8 mouse cellular contexts compared by ENCODE assay signal in the genomic region with DNA sequence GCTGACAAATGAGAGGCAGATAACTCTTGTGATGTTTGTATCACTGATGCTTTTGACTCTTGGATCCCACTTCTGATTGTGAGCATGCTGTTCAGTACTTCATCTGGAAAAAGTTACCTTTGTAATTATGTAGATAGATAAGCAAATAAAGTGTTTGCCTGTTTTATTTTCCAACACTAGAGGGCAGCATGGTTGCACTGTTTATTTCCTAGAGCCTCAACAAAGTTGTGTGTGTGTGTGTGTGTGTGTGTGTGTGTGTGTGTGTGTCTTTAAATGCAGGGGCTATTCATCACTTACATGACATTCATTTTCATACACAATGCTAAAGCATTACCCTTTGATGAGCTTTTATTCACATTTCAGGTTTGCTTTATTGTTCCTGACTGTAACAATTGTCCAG.
DNase-seq lines count a peak whose midpoint lies in the region; ATAC-seq and TF ChIP-seq lines count a peak whose summit lies in the region.

No protein-coding gene starts in this region.

- H3K27ac ChIP-seq in stomach, postnatal 0 days (replicated peaks) = no peak overlapping the region

- H3K4me2 ChIP-seq in stomach, postnatal 0 days (replicated peaks; ENCODE audit: low read depth) = no peak overlapping the region

- no peaks in the 10 kb centered on the region for H3K27me3 ChIP-seq in stomach, postnatal 0 days (ENCODE audit: control insufficient read depth, insufficient read depth, low read length)

- H3K36me3 ChIP-seq in stomach, postnatal 0 days (ENCODE audit: control insufficient read depth, insufficient read depth, low read length) = no peaks in the 10 kb centered on the region

- peak; percentile 28; the same call in 1 of the 2 replicates for TF ChIP-seq CTCF in lung, adult 2 months (IDR thresholded peaks at IDR 0.05; ENCODE audit: insufficient read depth, low read length)
- TF ChIP-seq CTCF in stomach, postnatal 0 days (IDR thresholded peaks at IDR 0.05; ENCODE audit: low read depth) = peak; percentile 89

- no peaks in the 10 kb centered on the region for H3K9me3 ChIP-seq in stomach, postnatal 0 days (ENCODE audit: control insufficient read depth, low read length)

- intact Hi-C loops in heart, postnatal 25 days (cut with DNase I) = loop anchor here (2.0 kb wide), 1 partner anchor 430 kb away; no protein-coding TSS in a partner anchor

- peak; percentile 19 for DNase-seq in heart, adult 8-10 months (ENCODE audit: low spot score)
- DNase-seq in heart, postnatal 25 days (ENCODE audit: low spot score) = no peak
- peak; percentile 25 to 51 for DNase-seq in right cerebral cortex, adult 2 months (ENCODE audit: low spot score in 2 of 2)
- DNase-seq in right cerebral cortex, postnatal 14 days = no peak
- DNase-seq in cerebellum, postnatal 25 days = peak; percentile 17 to 47
- DNase-seq in lung, adult 2 months = no peak
- no peak for DNase-seq in stomach, postnatal 0 days (ENCODE audit: low spot score)

- no peak overlapping the region for H3K9ac ChIP-seq in stomach, postnatal 0 days (ENCODE audit: low read length)

- no peak for ATAC-seq in stomach, postnatal 0 days (ENCODE audit: low FRiP score, low TSS enrichment)
- no peak for ATAC-seq in inflammation-experienced regulatory T-cells, adult 6 months

- no peak for TF ChIP-seq EP300 in stomach, postnatal 0 days (optimal IDR thresholded peaks at IDR 0.05)

- no peak for TF ChIP-seq POLR2A in lung, adult 2 months (IDR thresholded peaks at IDR 0.05; ENCODE audit: borderline replicate concordance, extremely low read depth, low read depth, low read length)

- H3K4me3 ChIP-seq in lung, adult 2 months (replicated peaks; ENCODE audit: extremely low read depth, low read depth, low read length) = no peak overlapping the region
- no peak overlapping the region for H3K4me3 ChIP-seq in stomach, postnatal 0 days (ENCODE audit: low read depth, low read length)

- no peaks in the 10 kb centered on the region for H3K4me1 ChIP-seq in lung, adult 2 months (ENCODE audit: control insufficient read depth, insufficient read depth, low read length)
- no peaks in the 10 kb centered on the region for H3K4me1 ChIP-seq in stomach, postnatal 0 days (replicated peaks; ENCODE audit: control insufficient read depth, insufficient read depth)

Comparison
In these comparisons a context has a peak if more than half of its experiments do, and no peak if none do; other contexts are left out.
1. DNase-seq: peak in heart, adult 8-10 months (single experiment), right cerebral cortex, adult 2 months (2 of 2) and cerebellum, postnatal 25 days (2 of 2); none in heart, postnatal 25 days (single experiment), right cerebral cortex, postnatal 14 days (single experiment), lung, adult 2 months (single experiment) and stomach, postnatal 0 days (single experiment).